Mouse (Mus musculus): Measurements from ENCODE around the gene Gnai2. TPM values are rescaled to one million over a fixed set of nuclear protein-coding genes. Genes with fewer than 3 reads are reported as not detected.

Gnai2 gene
- polyA plus RNA-seq, 1 experiment from 2014 or later: 265 TPM

GRCm38 (mm10) chr9:107600745-107601144 lies 34.4 kb downstream of the Gnai2 start:
- 0 out of 2 replicates have a peak overlapping the region, but pooled peaks have one; percentile 9 for H3K4me2 ChIP-seq (replicated peaks; ENCODE audit: low read depth)
- peak; percentile 70 for TF ChIP-seq CTCF (IDR thresholded peaks at IDR 0.05; ENCODE audit: low read depth)
- peaks cover 20% of the 10 kb centered on the region; the same call in 1 of the 2 replicates for H3K36me3 ChIP-seq (ENCODE audit: control insufficient read depth, insufficient read depth)
- H3K4me1 ChIP-seq (replicated peaks; ENCODE audit: control insufficient read depth, insufficient read depth, low read length): 0 out of 2 replicates have a peak, but pooled peaks cover 6% of the 10 kb centered on the region
- H3K4me3 ChIP-seq (ENCODE audit: low read depth, low read length): no peak overlapping the region
- no peaks in the 10 kb centered on the region for H3K9me3 ChIP-seq (ENCODE audit: control insufficient read depth)
- no peak overlapping the region for H3K9ac ChIP-seq (ENCODE audit: low read depth, low read length)
- H3K27ac ChIP-seq (ENCODE audit: low read depth, low read length): 0 out of 2 replicates have a peak overlapping the region, but pooled peaks have one; percentile 15
- 66% methylated on average over 12 of the region's 12 CpGs for WGBS
- H3K27me3 ChIP-seq (replicated peaks; ENCODE audit: control insufficient read depth, insufficient read depth, low read length): no peaks in the 10 kb centered on the region
- peak; percentile 25 for ATAC-seq

GRCm38 (mm10) chr9:107599842-107600241 lies 35.3 kb downstream of the Gnai2 start:
- WGBS: 82% methylated on average over 14 of the region's 14 CpGs
- Histone ChIP-seq H3K4me1 (replicated peaks; ENCODE audit: control insufficient read depth, insufficient read depth, low read length) (0 out of 2 replicates have a peak, but pooled peaks cover 6% of the 10 kb centered on the region), H3K9me3 (ENCODE audit: control insufficient read depth) (no peaks in the 10 kb centered on the region), H3K4me3 (ENCODE audit: low read depth, low read length) (no peak overlapping the region), H3K27ac (ENCODE audit: low read depth, low read length) (no peak overlapping the region), H3K27me3 (replicated peaks; ENCODE audit: control insufficient read depth, insufficient read depth, low read length) (no peaks in the 10 kb centered on the region), H3K9ac (ENCODE audit: low read depth, low read length) (no peak overlapping the region), H3K4me2 (replicated peaks; ENCODE audit: low read depth) (no peak overlapping the region), H3K36me3 (ENCODE audit: control insufficient read depth, insufficient read depth) (peaks cover 20% of the 10 kb centered on the region; the same call in 1 of the 2 replicates)
- no peak for ATAC-seq
- TF ChIP-seq CTCF (IDR thresholded peaks at IDR 0.05; ENCODE audit: low read depth): no peak

- Histone ChIP-seq H3K4me1 (replicated peaks; ENCODE audit: control insufficient read depth, insufficient read depth, low read length) (0 out of 2 replicates have a peak, but pooled peaks cover 6% of the 10 kb centered on the region), H3K36me3 (ENCODE audit: control insufficient read depth, insufficient read depth) (peaks cover 20% of the 10 kb centered on the region; the same call in 1 of the 2 replicates), H3K4me3 (ENCODE audit: low read depth, low read length) (no peak overlapping the region), H3K27me3 (replicated peaks; ENCODE audit: control insufficient read depth, insufficient read depth, low read length) (no peaks in the 10 kb centered on the region), H3K9ac (ENCODE audit: low read depth, low read length) (no peak overlapping the region), H3K27ac (ENCODE audit: low read depth, low read length) (no peak overlapping the region), H3K4me2 (replicated peaks; ENCODE audit: low read depth) (no peak overlapping the region), H3K9me3 (ENCODE audit: control insufficient read depth) (no peaks in the 10 kb centered on the region)
- ATAC-seq: no peak
- WGBS: 66% methylated on average over 9 of the region's 9 CpGs
- TF ChIP-seq CTCF (IDR thresholded peaks at IDR 0.05; ENCODE audit: low read depth): no peak
Measured at GRCm38 (mm10) chr9:107599433-107599832, 35.7 kb downstream of the Gnai2 start.

- 0 out of 2 replicates have a peak, but pooled peaks cover 3% of the 10 kb centered on the region for H3K4me1 ChIP-seq (replicated peaks; ENCODE audit: control insufficient read depth, insufficient read depth, low read length)
- no peak for ATAC-seq
- WGBS: 49% methylated on average over 5 of the region's 5 CpGs
- no peaks in the 10 kb centered on the region for H3K27me3 ChIP-seq (replicated peaks; ENCODE audit: control insufficient read depth, insufficient read depth, low read length)
- no peak overlapping the region for H3K4me3 ChIP-seq (ENCODE audit: low read depth, low read length)
- peaks cover 27% of the 10 kb centered on the region; the same call in 1 of the 2 replicates for H3K36me3 ChIP-seq (ENCODE audit: control insufficient read depth, insufficient read depth)
- H3K27ac ChIP-seq (ENCODE audit: low read depth, low read length): peak overlapping the region; percentile 28
- TF ChIP-seq CTCF (IDR thresholded peaks at IDR 0.05; ENCODE audit: low read depth): no peak
- H3K9ac ChIP-seq (ENCODE audit: low read depth, low read length): no peak overlapping the region
- H3K4me2 ChIP-seq (replicated peaks; ENCODE audit: low read depth): no peak overlapping the region
- H3K9me3 ChIP-seq (ENCODE audit: control insufficient read depth): no peaks in the 10 kb centered on the region
Measured at GRCm38 (mm10) chr9:107598385-107598784, 36.8 kb downstream of the Gnai2 start.

GRCm38 (mm10) chr9:107596619-107597569 lies 38.3 kb downstream of the Gnai2 start:
- TF ChIP-seq CTCF (IDR thresholded peaks at IDR 0.05; ENCODE audit: low read depth): no peak
- Histone ChIP-seq H3K36me3 (ENCODE audit: control insufficient read depth, insufficient read depth) (peaks cover 41% of the 10 kb centered on the region), H3K4me1 (replicated peaks; ENCODE audit: control insufficient read depth, insufficient read depth, low read length) (0 out of 2 replicates have a peak, but pooled peaks cover 2% of the 10 kb centered on the region), H3K4me2 (replicated peaks; ENCODE audit: low read depth) (no peak overlapping the region), H3K4me3 (ENCODE audit: low read depth, low read length) (no peak overlapping the region), H3K9me3 (ENCODE audit: control insufficient read depth) (no peaks in the 10 kb centered on the region), H3K27me3 (replicated peaks; ENCODE audit: control insufficient read depth, insufficient read depth, low read length) (no peaks in the 10 kb centered on the region), H3K9ac (ENCODE audit: low read depth, low read length) (no peak overlapping the region), H3K27ac (ENCODE audit: low read depth, low read length) (no peak overlapping the region)
- no peak for ATAC-seq
- WGBS: 91% methylated on average over 11 of the region's 11 CpGs

- 72% methylated on average over 8 of the region's 8 CpGs for WGBS
- Histone ChIP-seq H3K4me3 (ENCODE audit: low read depth, low read length) (no peak overlapping the region), H3K9ac (ENCODE audit: low read depth, low read length) (no peak overlapping the region), H3K27ac (ENCODE audit: low read depth, low read length) (no peak overlapping the region), H3K4me2 (replicated peaks; ENCODE audit: low read depth) (no peak overlapping the region), H3K36me3 (ENCODE audit: control insufficient read depth, insufficient read depth) (peaks cover 50% of the 10 kb centered on the region), H3K27me3 (replicated peaks; ENCODE audit: control insufficient read depth, insufficient read depth, low read length) (no peaks in the 10 kb centered on the region), H3K9me3 (ENCODE audit: control insufficient read depth) (no peaks in the 10 kb centered on the region), H3K4me1 (replicated peaks; ENCODE audit: control insufficient read depth, insufficient read depth, low read length) (no peaks in the 10 kb centered on the region; the same call in 1 of the 2 replicates)
- TF ChIP-seq CTCF (IDR thresholded peaks at IDR 0.05; ENCODE audit: low read depth): no peak
- ATAC-seq: no peak
Measured at GRCm38 (mm10) chr9:107594281-107595062, 40.7 kb downstream of the Gnai2 start.

All from intestine, postnatal 0 days (tissue).